Mouse (Mus musculus): Measurements from ENCODE around the gene Mettl8. TPM values are rescaled to one million over a fixed set of nuclear protein-coding genes. Genes with fewer than 3 reads are reported as not detected.
A peak's percentile ranks its signal among the peaks of the same experiment; 100 is the strongest.

The Mettl8 gene
- total and polyA plus RNA-seq, 3 experiments = 25.5 to 43.4 (median 40.8) TPM

- Histone ChIP-seq H3K4me1 (ENCODE audit: insufficient read depth, low read depth, low read length) (peaks cover 11% of the 10 kb centered on the region), H3K27me3 (ENCODE audit: insufficient read depth, low read length) (peaks cover 32% of the 10 kb centered on the region), H3K4me3 (ENCODE audit: low read depth, low read length) (no peak overlapping the region), H3K36me3 (replicated peaks) (no peaks in the 10 kb centered on the region), H3K9me3 (replicated peaks) (no peaks in the 10 kb centered on the region)
- peak; percentile 54 for ATAC-seq (ENCODE audit: extremely low read depth, insufficient number of reproducible peaks, low FRiP score, poor library complexity, severe bottlenecking)
- TF ChIP-seq GATA1 (IDR thresholded peaks at IDR 0.05; ENCODE audit: borderline replicate concordance, low read length) = no peak
- no peak for TF ChIP-seq GATA2 (IDR thresholded peaks at IDR 0.05; ENCODE audit: borderline replicate concordance, low read depth, low read length)
- no peak for TF ChIP-seq TAL1 (conservative IDR thresholded peaks at IDR 0.05; ENCODE audit: low read depth, low read length)
- no peak for TF ChIP-seq CTCF (IDR thresholded peaks at IDR 0.05; ENCODE audit: low read depth, low read length)
- no peak for TF ChIP-seq POLR2AphosphoS5 (IDR thresholded peaks at IDR 0.05; ENCODE audit: insufficient replicate concordance, low read depth, low read length)
- no peak for DNase-seq (ENCODE audit: low spot score)
These were observed 116.4 kb downstream of the Mettl8 start for GRCm38 (mm10) chr2:70938844-70939494.

DNA sequence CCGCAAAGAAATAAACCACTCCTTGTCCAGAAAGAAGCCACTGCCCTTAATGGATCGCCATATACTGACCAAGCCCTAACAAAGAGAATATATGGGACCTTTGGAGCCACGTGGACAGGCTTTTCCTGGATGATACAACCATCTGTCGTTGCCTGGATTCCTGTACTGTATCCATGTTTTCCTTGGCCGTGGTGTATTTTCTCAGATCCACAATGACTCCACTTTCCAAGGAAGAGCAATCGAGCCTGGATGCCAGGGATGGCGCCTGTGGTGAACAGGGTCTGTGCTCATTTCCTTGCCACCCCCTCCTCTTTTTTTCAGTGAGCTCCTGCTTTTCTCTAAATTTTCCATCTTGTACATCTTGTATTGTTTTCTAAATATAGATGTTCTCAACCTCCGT is 120.6 kb downstream of the Mettl8 start:
- ATAC-seq (ENCODE audit: extremely low read depth, insufficient number of reproducible peaks, low FRiP score, poor library complexity, severe bottlenecking) (no peak), DNase-seq (ENCODE audit: low spot score) (no peak)
- Histone ChIP-seq H3K9me3 (replicated peaks) (no peaks in the 10 kb centered on the region), H3K4me1 (ENCODE audit: insufficient read depth, low read depth, low read length) (peaks cover 11% of the 10 kb centered on the region), H3K36me3 (replicated peaks) (no peaks in the 10 kb centered on the region), H3K4me3 (ENCODE audit: low read depth, low read length) (no peak overlapping the region), H3K27me3 (ENCODE audit: insufficient read depth, low read length) (peaks cover 39% of the 10 kb centered on the region)
- TF ChIP-seq POLR2AphosphoS5 (IDR thresholded peaks at IDR 0.05; ENCODE audit: insufficient replicate concordance, low read depth, low read length) = no peak
- TF ChIP-seq GATA2 (IDR thresholded peaks at IDR 0.05; ENCODE audit: borderline replicate concordance, low read depth, low read length) = no peak
- TF ChIP-seq CTCF (IDR thresholded peaks at IDR 0.05; ENCODE audit: low read depth, low read length) = no peak
- no peak for TF ChIP-seq TAL1 (conservative IDR thresholded peaks at IDR 0.05; ENCODE audit: low read depth, low read length)
- no peak for TF ChIP-seq GATA1 (IDR thresholded peaks at IDR 0.05; ENCODE audit: borderline replicate concordance, low read length)

- TF ChIP-seq GATA2 (IDR thresholded peaks at IDR 0.05; ENCODE audit: borderline replicate concordance, low read depth, low read length) (no peak), POLR2AphosphoS5 (IDR thresholded peaks at IDR 0.05; ENCODE audit: insufficient replicate concordance, low read depth, low read length) (no peak), TAL1 (conservative IDR thresholded peaks at IDR 0.05; ENCODE audit: low read depth, low read length) (no peak), GATA1 (IDR thresholded peaks at IDR 0.05; ENCODE audit: borderline replicate concordance, low read length) (no peak)
- no peaks in the 10 kb centered on the region for H3K4me1 ChIP-seq (ENCODE audit: insufficient read depth, low read depth, low read length)
- no peak for ATAC-seq (ENCODE audit: extremely low read depth, insufficient number of reproducible peaks, low FRiP score, poor library complexity, severe bottlenecking)
These were observed 121.9 kb downstream of the Mettl8 start for GRCm38 (mm10) chr2:70933516-70933915.

GRCm38 (mm10) chr2:70932965-70933364 is 122.4 kb downstream of the Mettl8 start:
- DNase-seq (ENCODE audit: low spot score) = no peak

More at GRCm38 (mm10) chr2:70933516-70933915, 121.9 kb downstream of the Mettl8 start:
- Histone ChIP-seq H3K9me3 (replicated peaks) (no peaks in the 10 kb centered on the region), H3K27me3 (ENCODE audit: insufficient read depth, low read length) (peaks cover 43% of the 10 kb centered on the region), H3K36me3 (replicated peaks) (no peaks in the 10 kb centered on the region), H3K4me3 (ENCODE audit: low read depth, low read length) (no peak overlapping the region)
- no peak for DNase-seq (ENCODE audit: low spot score)

DNA sequence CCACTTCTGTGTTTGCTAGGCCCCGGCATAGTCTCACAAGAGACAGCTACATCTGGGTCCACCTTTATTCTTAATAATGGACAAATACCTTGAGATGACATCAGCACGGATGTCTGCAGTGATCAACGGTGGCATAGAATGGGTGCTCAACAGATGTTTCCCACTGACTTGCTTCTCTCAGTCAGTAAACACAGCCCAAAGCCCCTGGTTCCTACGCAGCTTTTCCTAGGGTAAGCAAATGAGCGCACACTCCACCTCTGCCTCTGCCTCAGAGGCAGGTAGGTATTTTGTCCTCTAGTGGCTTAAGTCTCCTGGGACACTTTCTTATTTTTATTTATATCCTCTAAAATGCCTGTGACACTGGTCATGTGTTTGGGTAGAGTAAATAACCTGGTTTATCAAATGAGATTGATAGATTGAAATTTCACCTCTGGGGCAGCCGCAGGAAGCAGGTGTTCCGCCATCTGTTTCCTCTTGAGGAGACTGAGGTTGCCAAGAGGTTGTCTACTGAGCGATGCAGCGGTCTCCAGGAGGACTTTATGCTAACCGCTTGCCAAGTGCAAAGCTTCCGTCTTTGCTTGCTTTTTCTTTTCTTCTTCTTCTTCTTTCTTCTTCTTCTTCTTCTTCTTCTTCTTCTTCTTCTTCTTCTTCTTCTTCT is 124.6 kb downstream of the Mettl8 start:
- peaks cover 45% of the 10 kb centered on the region for H3K27me3 ChIP-seq (ENCODE audit: insufficient read depth, low read length)
- DNase-seq (ENCODE audit: low spot score) (no peak), ATAC-seq (ENCODE audit: extremely low read depth, insufficient number of reproducible peaks, low FRiP score, poor library complexity, severe bottlenecking) (no peak)
- no peaks in the 10 kb centered on the region for H3K4me1 ChIP-seq (ENCODE audit: insufficient read depth, low read depth, low read length)
- no peaks in the 10 kb centered on the region for H3K36me3 ChIP-seq (replicated peaks)
- H3K4me3 ChIP-seq (ENCODE audit: low read depth, low read length) = no peak overlapping the region
- no peak for TF ChIP-seq POLR2AphosphoS5 (IDR thresholded peaks at IDR 0.05; ENCODE audit: insufficient replicate concordance, low read depth, low read length)
- TF ChIP-seq GATA2 (IDR thresholded peaks at IDR 0.05; ENCODE audit: borderline replicate concordance, low read depth, low read length) = no peak
- TF ChIP-seq TAL1 (conservative IDR thresholded peaks at IDR 0.05; ENCODE audit: low read depth, low read length) = no peak
- TF ChIP-seq CTCF (IDR thresholded peaks at IDR 0.05; ENCODE audit: low read depth, low read length) = no peak
- no peak for TF ChIP-seq GATA1 (IDR thresholded peaks at IDR 0.05; ENCODE audit: borderline replicate concordance, low read length)
- no peaks in the 10 kb centered on the region for H3K9me3 ChIP-seq (replicated peaks)

More at GRCm38 (mm10) chr2:70932965-70933364, 122.4 kb downstream of the Mettl8 start:
- TF ChIP-seq TAL1 (conservative IDR thresholded peaks at IDR 0.05; ENCODE audit: low read depth, low read length) = no peak
- no peak for TF ChIP-seq GATA2 (IDR thresholded peaks at IDR 0.05; ENCODE audit: borderline replicate concordance, low read depth, low read length)
- no peak for TF ChIP-seq GATA1 (IDR thresholded peaks at IDR 0.05; ENCODE audit: borderline replicate concordance, low read length)
- no peak for TF ChIP-seq POLR2AphosphoS5 (IDR thresholded peaks at IDR 0.05; ENCODE audit: insufficient replicate concordance, low read depth, low read length)
- no peak for TF ChIP-seq CTCF (IDR thresholded peaks at IDR 0.05; ENCODE audit: low read depth, low read length)
- Histone ChIP-seq H3K4me1 (ENCODE audit: insufficient read depth, low read depth, low read length) (no peaks in the 10 kb centered on the region), H3K4me3 (ENCODE audit: low read depth, low read length) (no peak overlapping the region), H3K27me3 (ENCODE audit: insufficient read depth, low read length) (peaks cover 45% of the 10 kb centered on the region), H3K36me3 (replicated peaks) (no peaks in the 10 kb centered on the region), H3K9me3 (replicated peaks) (no peaks in the 10 kb centered on the region)
- no peak for ATAC-seq (ENCODE audit: extremely low read depth, insufficient number of reproducible peaks, low FRiP score, poor library complexity, severe bottlenecking)

DNA sequence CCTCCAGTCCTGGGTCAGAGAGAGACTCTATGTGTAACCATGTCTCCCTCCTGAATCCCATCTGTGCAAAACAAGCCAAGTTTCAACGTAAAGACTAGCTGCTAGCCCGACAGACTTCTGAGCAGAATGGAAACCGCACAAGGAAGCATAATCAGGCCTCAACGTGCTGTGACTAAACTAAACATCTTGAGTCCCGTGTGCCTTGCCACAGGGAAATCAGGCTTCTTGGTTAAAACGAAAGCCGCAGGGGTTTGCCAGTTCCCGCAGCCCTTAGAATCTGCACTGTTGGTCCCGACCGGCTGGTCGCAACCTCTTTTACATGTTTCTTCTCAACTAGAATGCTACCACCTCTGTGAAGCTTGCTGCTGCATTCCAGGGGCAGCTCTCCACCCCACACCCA is 125.7 kb downstream of the Mettl8 start:
- H3K27me3 ChIP-seq (ENCODE audit: insufficient read depth, low read length) = peaks cover 42% of the 10 kb centered on the region
- no peaks in the 10 kb centered on the region for H3K4me1 ChIP-seq (ENCODE audit: insufficient read depth, low read depth, low read length)
- H3K4me3 ChIP-seq (ENCODE audit: low read depth, low read length) = no peak overlapping the region
- H3K36me3 ChIP-seq (replicated peaks) = no peaks in the 10 kb centered on the region
- ATAC-seq (ENCODE audit: extremely low read depth, insufficient number of reproducible peaks, low FRiP score, poor library complexity, severe bottlenecking) (no peak), DNase-seq (ENCODE audit: low spot score) (no peak)
- TF ChIP-seq GATA1 (IDR thresholded peaks at IDR 0.05; ENCODE audit: borderline replicate concordance, low read length) (no peak), CTCF (IDR thresholded peaks at IDR 0.05; ENCODE audit: low read depth, low read length) (no peak), TAL1 (conservative IDR thresholded peaks at IDR 0.05; ENCODE audit: low read depth, low read length) (no peak), POLR2AphosphoS5 (IDR thresholded peaks at IDR 0.05; ENCODE audit: insufficient replicate concordance, low read depth, low read length) (no peak), GATA2 (IDR thresholded peaks at IDR 0.05; ENCODE audit: borderline replicate concordance, low read depth, low read length) (no peak)
- no peaks in the 10 kb centered on the region for H3K9me3 ChIP-seq (replicated peaks)

Measured in G1E (cell line).